Mouse (Mus musculus) right cerebral cortex, postnatal 14 days (tissue): Measurements from ENCODE around the gene Pcdh8.

ENCODE experiments used
- DNase-seq: peaks from one replicate; pipeline ENCODE4 v3.0.0; 2022

The Pcdh8 gene

GRCm38 (mm10) chr14:79771094-79771535 lies at the start of gene Pcdh8:
Pcdh8 (minus strand) TSS chr14:79771312.
- peak; percentile 88 for DNase-seq

GRCm38 (mm10) chr14:79814709-79815108 lies 43.6 kb upstream of the Pcdh8 start:
- no peak for DNase-seq

GRCm38 (mm10) chr14:79814084-79814483 lies 43.0 kb upstream of the Pcdh8 start:
- DNase-seq: no peak

GRCm38 (mm10) chr14:79793179-79793578 lies 22.1 kb upstream of the Pcdh8 start:
- DNase-seq: no peak

- no peak for DNase-seq
Observed at GRCm38 (mm10) chr14:79789535-79789934, 18.4 kb upstream of the Pcdh8 start.

GRCm38 (mm10) chr14:79788656-79789204 lies 17.6 kb upstream of the Pcdh8 start:
- DNase-seq: no peak

- DNase-seq: no peak
Observed at GRCm38 (mm10) chr14:79787918-79788317, 16.8 kb upstream of the Pcdh8 start.

- no peak for DNase-seq
Observed at GRCm38 (mm10) chr14:79785400-79785799, 14.3 kb upstream of the Pcdh8 start.

GRCm38 (mm10) chr14:79780889-79781288 lies 9.8 kb upstream of the Pcdh8 start:
- DNase-seq: no peak

- DNase-seq: no peak
Observed at GRCm38 (mm10) chr14:79780332-79780731, 9.2 kb upstream of the Pcdh8 start.

- no peak for DNase-seq
Observed at GRCm38 (mm10) chr14:79779841-79780240, 8.7 kb upstream of the Pcdh8 start.

- peak; percentile 29 for DNase-seq
Observed at GRCm38 (mm10) chr14:79773425-79774391, 2.6 kb upstream of the Pcdh8 start.

- DNase-seq: no peak
Observed at GRCm38 (mm10) chr14:79771802-79772511, 845 bp upstream of the Pcdh8 start.

GRCm38 (mm10) chr14:79770306-79771093 lies 612 bp downstream of the Pcdh8 start:
- DNase-seq: peak; percentile 31

- peak; percentile 67 for DNase-seq
Observed at GRCm38 (mm10) chr14:79769618-79770017, 1.5 kb downstream of the Pcdh8 start.

- DNase-seq: peak; percentile 40
Observed at GRCm38 (mm10) chr14:79768996-79769395, 2.1 kb downstream of the Pcdh8 start.

- peak; percentile 12 for DNase-seq
Observed at GRCm38 (mm10) chr14:79768076-79768830, 2.9 kb downstream of the Pcdh8 start.

GRCm38 (mm10) chr14:79767601-79768000 lies 3.5 kb downstream of the Pcdh8 start:
- DNase-seq: no peak

- DNase-seq: no peak
Observed at GRCm38 (mm10) chr14:79765196-79765765, 5.8 kb downstream of the Pcdh8 start.

GRCm38 (mm10) chr14:79754601-79755222 lies 16.4 kb downstream of the Pcdh8 start:
- DNase-seq: no peak

GRCm38 (mm10) chr14:79754157-79754556 lies 17.0 kb downstream of the Pcdh8 start:
- DNase-seq: no peak
